Mouse (Mus musculus): Measurements from ENCODE around the gene Arid4b.

- TF ChIP-seq CTCF (IDR thresholded peaks at IDR 0.05; ENCODE audit: insufficient read depth, low read depth, low read length) (no peak), POLR2A (IDR thresholded peaks at IDR 0.05; ENCODE audit: insufficient read depth, low read depth, low read length) (no peak)
Observed at GRCm38 (mm10) chr13:14068035-14068434, 5.0 kb downstream of the Arid4b start.

Measured in olfactory bulb, adult 2 months (tissue).